Mouse (Mus musculus): ENCODE measurements around the gene Rnf213. TPM values are rescaled to one million over a fixed set of nuclear protein-coding genes. Genes with fewer than 3 reads are reported as not detected.

The Rnf213 gene
- polyA plus RNA-seq, 1 experiment from 2014 or later, result 11.0 TPM

GRCm38 (mm10) chr11:119509165-119509776 lies 116.4 kb downstream of the Rnf213 start:
- 0 out of 2 replicates have a peak, but pooled peaks have one; percentile 19 for ATAC-seq (replicated peaks; ENCODE audit: insufficient number of reproducible peaks, low FRiP score, low TSS enrichment)
- Histone ChIP-seq H3K9me3 (replicated peaks; ENCODE audit: control insufficient read depth, low read length) (no peaks in the 10 kb centered on the region), H3K27me3 (ENCODE audit: control insufficient read depth, insufficient read depth, low read length) (peaks cover 8% of the 10 kb centered on the region), H3K36me3 (ENCODE audit: control insufficient read depth, insufficient read depth, low read length) (peaks cover 9% of the 10 kb centered on the region), H3K9ac (ENCODE audit: low read depth, low read length) (no peak overlapping the region), H3K4me2 (no peak overlapping the region), H3K27ac (ENCODE audit: low read depth, low read length) (no peak overlapping the region), H3K4me3 (ENCODE audit: low read depth, low read length) (no peak overlapping the region), H3K4me1 (ENCODE audit: control insufficient read depth, insufficient read depth, low read length) (no peaks in the 10 kb centered on the region)
- 74% methylated on average over 5 of the region's 5 CpGs for WGBS (ENCODE audit: insufficient replicate concordance)

- H3K4me1 ChIP-seq (ENCODE audit: control insufficient read depth, insufficient read depth, low read length), result no peaks in the 10 kb centered on the region
- H3K27me3 ChIP-seq (ENCODE audit: control insufficient read depth, insufficient read depth, low read length), result peaks cover 32% of the 10 kb centered on the region
- WGBS (ENCODE audit: insufficient replicate concordance), result 47% methylated on average over 9 of the region's 9 CpGs
- ATAC-seq (replicated peaks; ENCODE audit: insufficient number of reproducible peaks, low FRiP score, low TSS enrichment), result no peak
- H3K36me3 ChIP-seq (ENCODE audit: control insufficient read depth, insufficient read depth, low read length), result no peaks in the 10 kb centered on the region
- no peak overlapping the region for H3K27ac ChIP-seq (ENCODE audit: low read depth, low read length)
- no peak overlapping the region for H3K9ac ChIP-seq (ENCODE audit: low read depth, low read length)
- H3K4me3 ChIP-seq (ENCODE audit: low read depth, low read length), result no peak overlapping the region
- H3K9me3 ChIP-seq (replicated peaks; ENCODE audit: control insufficient read depth, low read length), result no peaks in the 10 kb centered on the region
- no peak overlapping the region for H3K4me2 ChIP-seq
Observed at GRCm38 (mm10) chr11:119513038-119513659, 120.2 kb downstream of the Rnf213 start.

DNA sequence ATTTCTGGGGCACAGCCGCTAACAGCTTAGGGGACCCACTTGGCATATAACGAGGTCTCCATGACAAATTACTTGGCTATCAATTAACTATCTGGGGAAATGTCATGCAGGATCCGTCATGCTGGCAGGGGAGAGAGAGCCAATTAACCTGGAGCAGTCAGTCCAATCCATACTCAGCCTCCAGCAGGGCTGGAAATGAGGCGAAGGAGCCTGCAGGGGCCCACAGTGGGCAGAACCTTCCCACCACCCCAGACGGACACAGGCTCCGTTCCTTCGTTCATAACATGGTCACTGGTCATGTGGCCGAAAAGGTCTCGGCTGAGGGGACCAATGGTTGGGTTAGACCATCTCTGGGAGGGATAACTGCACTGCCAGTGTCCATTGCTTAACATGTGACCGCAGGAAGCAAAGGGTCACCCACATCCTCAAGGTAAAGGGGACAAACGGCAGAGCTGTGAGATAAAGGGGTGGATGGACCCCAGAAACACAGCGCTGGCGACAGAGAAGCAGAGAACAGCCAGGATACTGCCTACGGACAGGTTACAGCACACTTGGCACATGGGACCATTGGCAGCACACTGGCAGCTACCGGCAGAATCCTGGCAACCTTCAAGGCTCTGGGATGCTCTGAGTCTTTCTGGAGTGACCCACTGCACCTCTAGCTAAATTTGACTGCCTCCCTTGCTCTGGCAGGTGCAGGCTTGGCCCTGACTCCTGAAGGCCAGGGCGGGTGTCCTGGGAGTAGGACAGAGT lies 121.4 kb downstream of the Rnf213 start:
- peaks cover 32% of the 10 kb centered on the region for H3K27me3 ChIP-seq (ENCODE audit: control insufficient read depth, insufficient read depth, low read length)
- no peaks in the 10 kb centered on the region for H3K36me3 ChIP-seq (ENCODE audit: control insufficient read depth, insufficient read depth, low read length)
- ATAC-seq (replicated peaks; ENCODE audit: insufficient number of reproducible peaks, low FRiP score, low TSS enrichment), result no peak
- peak overlapping the region; percentile 59 for H3K4me2 ChIP-seq
- WGBS (ENCODE audit: insufficient replicate concordance), result 51% methylated on average over 16 of the region's 16 CpGs
- H3K9ac ChIP-seq (ENCODE audit: low read depth, low read length), result no peak overlapping the region
- no peak overlapping the region for H3K27ac ChIP-seq (ENCODE audit: low read depth, low read length)
- H3K9me3 ChIP-seq (replicated peaks; ENCODE audit: control insufficient read depth, low read length), result no peaks in the 10 kb centered on the region
- H3K4me1 ChIP-seq (ENCODE audit: control insufficient read depth, insufficient read depth, low read length), result no peaks in the 10 kb centered on the region
- H3K4me3 ChIP-seq (ENCODE audit: low read depth, low read length), result peak overlapping the region; percentile 21; the same call in 1 of the 2 replicates

GRCm38 (mm10) chr11:119514967-119515636 lies 122.2 kb downstream of the Rnf213 start:
- no peaks in the 10 kb centered on the region for H3K36me3 ChIP-seq (ENCODE audit: control insufficient read depth, insufficient read depth, low read length)
- no peak overlapping the region for H3K27ac ChIP-seq (ENCODE audit: low read depth, low read length)
- H3K4me3 ChIP-seq (ENCODE audit: low read depth, low read length), result peak overlapping the region; percentile 21
- peak overlapping the region; percentile 59 for H3K4me2 ChIP-seq
- peaks cover 32% of the 10 kb centered on the region for H3K27me3 ChIP-seq (ENCODE audit: control insufficient read depth, insufficient read depth, low read length)
- no peaks in the 10 kb centered on the region for H3K4me1 ChIP-seq (ENCODE audit: control insufficient read depth, insufficient read depth, low read length)
- ATAC-seq (replicated peaks; ENCODE audit: insufficient number of reproducible peaks, low FRiP score, low TSS enrichment), result no peak
- H3K9me3 ChIP-seq (replicated peaks; ENCODE audit: control insufficient read depth, low read length), result no peaks in the 10 kb centered on the region
- H3K9ac ChIP-seq (ENCODE audit: low read depth, low read length), result no peak overlapping the region
- WGBS (ENCODE audit: insufficient replicate concordance), result under 1% methylated on average over 21 of the region's 21 CpGs

GRCm38 (mm10) chr11:119515823-119516676 lies 123.2 kb downstream of the Rnf213 start:
- H3K9me3 ChIP-seq (replicated peaks; ENCODE audit: control insufficient read depth, low read length), result no peaks in the 10 kb centered on the region
- no peak for ATAC-seq (replicated peaks; ENCODE audit: insufficient number of reproducible peaks, low FRiP score, low TSS enrichment)
- peaks cover 29% of the 10 kb centered on the region for H3K27me3 ChIP-seq (ENCODE audit: control insufficient read depth, insufficient read depth, low read length)
- 63% methylated on average over 16 of the region's 16 CpGs for WGBS (ENCODE audit: insufficient replicate concordance)
- no peak overlapping the region for H3K4me3 ChIP-seq (ENCODE audit: low read depth, low read length)
- H3K36me3 ChIP-seq (ENCODE audit: control insufficient read depth, insufficient read depth, low read length), result no peaks in the 10 kb centered on the region
- H3K9ac ChIP-seq (ENCODE audit: low read depth, low read length), result no peak overlapping the region
- no peaks in the 10 kb centered on the region for H3K4me1 ChIP-seq (ENCODE audit: control insufficient read depth, insufficient read depth, low read length)
- H3K4me2 ChIP-seq, result no peak overlapping the region
- no peak overlapping the region for H3K27ac ChIP-seq (ENCODE audit: low read depth, low read length)

DNA sequence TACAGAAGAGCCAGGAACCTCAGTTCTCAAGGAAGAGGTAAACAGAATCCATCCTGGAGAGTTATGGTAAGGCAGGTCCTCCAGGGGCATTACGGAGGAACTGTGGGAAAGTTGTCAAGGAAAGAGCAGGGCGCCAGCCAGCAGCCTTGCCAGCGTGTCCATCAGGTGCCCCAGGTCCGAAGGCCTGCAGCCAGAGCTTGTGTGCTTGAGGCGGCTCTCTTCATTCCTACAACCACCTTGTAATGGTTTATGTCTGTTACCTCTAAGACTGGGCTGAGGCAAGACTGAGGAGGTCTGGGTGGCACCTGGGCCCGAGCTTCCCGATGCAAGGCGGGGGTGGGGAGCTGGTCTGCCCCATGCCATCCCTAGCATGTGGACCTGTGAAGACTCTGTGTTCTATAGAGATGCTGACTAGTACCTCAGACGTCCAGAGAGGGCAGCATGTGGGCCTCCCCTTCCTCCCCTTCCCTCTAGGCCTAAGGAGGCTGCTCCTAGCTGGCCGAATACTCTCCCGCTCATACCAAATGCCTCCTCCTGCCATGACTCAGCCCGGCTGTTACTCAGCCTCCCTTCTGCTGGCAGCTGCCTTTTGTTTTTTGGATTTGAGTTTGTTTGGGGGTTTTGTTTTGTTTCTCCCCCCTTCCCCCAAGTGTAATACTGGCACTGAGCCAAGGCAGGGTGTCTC lies 123.9 kb downstream of the Rnf213 start:
- no peak for ATAC-seq (replicated peaks; ENCODE audit: insufficient number of reproducible peaks, low FRiP score, low TSS enrichment)
- Histone ChIP-seq H3K4me1 (ENCODE audit: control insufficient read depth, insufficient read depth, low read length) (no peaks in the 10 kb centered on the region), H3K27ac (ENCODE audit: low read depth, low read length) (no peak overlapping the region), H3K27me3 (ENCODE audit: control insufficient read depth, insufficient read depth, low read length) (peaks cover 29% of the 10 kb centered on the region), H3K4me3 (ENCODE audit: low read depth, low read length) (no peak overlapping the region), H3K4me2 (no peak overlapping the region), H3K9ac (ENCODE audit: low read depth, low read length) (no peak overlapping the region), H3K36me3 (ENCODE audit: control insufficient read depth, insufficient read depth, low read length) (no peaks in the 10 kb centered on the region), H3K9me3 (replicated peaks; ENCODE audit: control insufficient read depth, low read length) (no peaks in the 10 kb centered on the region)
- WGBS (ENCODE audit: insufficient replicate concordance), result 61% methylated on average over 12 of the region's 12 CpGs

DNA sequence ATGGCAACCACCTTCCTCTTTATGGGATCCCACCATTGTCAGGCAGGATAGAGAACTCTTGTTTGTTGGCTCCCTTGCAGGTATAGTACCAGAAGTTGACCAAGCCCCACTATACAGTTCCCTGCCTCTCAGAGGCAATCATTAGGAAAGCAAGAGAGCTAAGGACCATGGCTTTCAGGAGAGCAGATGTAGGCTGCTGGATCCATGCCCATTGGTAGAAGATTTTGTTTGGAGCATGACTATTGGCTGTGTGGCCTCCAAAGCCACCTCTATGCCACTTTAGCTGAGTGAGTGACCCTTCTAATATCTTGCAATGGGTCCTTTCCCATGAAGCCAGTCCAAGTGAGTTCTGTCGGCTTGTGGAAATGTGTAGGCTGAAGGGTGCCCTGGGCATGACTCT lies 126.5 kb downstream of the Rnf213 start:
- H3K9me3 ChIP-seq (replicated peaks; ENCODE audit: control insufficient read depth, low read length), result no peaks in the 10 kb centered on the region
- H3K9ac ChIP-seq (ENCODE audit: low read depth, low read length), result no peak overlapping the region
- ATAC-seq (replicated peaks; ENCODE audit: insufficient number of reproducible peaks, low FRiP score, low TSS enrichment), result no peak
- H3K36me3 ChIP-seq (ENCODE audit: control insufficient read depth, insufficient read depth, low read length), result no peaks in the 10 kb centered on the region
- H3K27me3 ChIP-seq (ENCODE audit: control insufficient read depth, insufficient read depth, low read length), result peaks cover 23% of the 10 kb centered on the region
- H3K4me1 ChIP-seq (ENCODE audit: control insufficient read depth, insufficient read depth, low read length), result no peaks in the 10 kb centered on the region
- no peak overlapping the region for H3K4me2 ChIP-seq
- WGBS (ENCODE audit: insufficient replicate concordance), result 85% methylated on average over 1 of the region's 1 CpGs
- no peak overlapping the region for H3K27ac ChIP-seq (ENCODE audit: low read depth, low read length)
- no peak overlapping the region for H3K4me3 ChIP-seq (ENCODE audit: low read depth, low read length)
